Mouse (Mus musculus) mouse embryonic stem cell (cell line): Measurements from ENCODE around the gene Foxd1.

Experiments used
- in situ Hi-C, 2 experiments: fragments of 300-500 bp; cut with MboI; formaldehyde crosslinking; loops; 1 replicate in 1 of 2; 3 replicates in 1 of 2; pipeline ENCODE4 v1.14.3; 2019 to 2020; ENCODE audit warnings: low sequenced_read_pairs in 2 of 2, low pct_unique_long_range_greater_than_20kb in 1 of 2, mixed read lengths in 1 of 2; ENCODE audit not compliant: unreplicated experiment in 1 of 2

The Foxd1 gene

GRCm38 (mm10) chr13:98352381-98352975 lies 1.6 kb upstream of the Foxd1 start:
- in situ Hi-C loops: no loop called here

- in situ Hi-C loops: no loop called here
Observed at GRCm38 (mm10) chr13:98353709-98354089, 343 bp upstream of the Foxd1 start.

DNA sequence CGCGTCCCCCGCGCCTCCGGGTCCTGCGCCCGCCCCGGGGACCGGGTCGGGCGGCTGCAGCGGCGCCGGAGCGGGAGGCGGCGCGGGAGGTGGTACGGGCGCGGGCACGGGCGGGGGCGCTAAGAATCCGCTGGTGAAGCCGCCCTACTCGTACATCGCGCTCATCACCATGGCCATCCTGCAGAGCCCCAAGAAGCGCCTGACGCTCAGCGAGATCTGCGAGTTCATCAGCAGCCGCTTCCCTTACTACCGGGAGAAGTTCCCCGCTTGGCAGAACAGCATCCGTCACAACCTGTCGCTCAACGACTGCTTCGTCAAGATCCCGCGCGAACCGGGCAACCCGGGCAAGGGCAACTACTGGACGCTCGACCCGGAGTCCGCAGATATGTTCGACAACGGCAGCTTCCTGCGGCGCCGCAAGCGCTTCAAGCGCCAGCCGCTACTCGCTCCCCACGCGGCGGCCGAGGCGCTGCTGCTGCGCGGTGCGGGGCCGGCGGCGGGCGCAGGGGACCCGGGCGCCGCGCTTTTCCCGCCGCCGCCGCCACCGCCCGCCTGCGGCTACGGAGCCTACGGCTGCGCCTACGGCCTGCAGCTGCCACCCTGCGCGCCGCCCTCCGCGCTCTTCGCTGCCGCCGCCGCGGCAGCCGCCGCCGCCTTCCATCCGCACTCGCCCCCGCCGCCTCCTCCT lies 973 bp downstream of the Foxd1 start:
- in situ Hi-C loops: no loop called here

DNA sequence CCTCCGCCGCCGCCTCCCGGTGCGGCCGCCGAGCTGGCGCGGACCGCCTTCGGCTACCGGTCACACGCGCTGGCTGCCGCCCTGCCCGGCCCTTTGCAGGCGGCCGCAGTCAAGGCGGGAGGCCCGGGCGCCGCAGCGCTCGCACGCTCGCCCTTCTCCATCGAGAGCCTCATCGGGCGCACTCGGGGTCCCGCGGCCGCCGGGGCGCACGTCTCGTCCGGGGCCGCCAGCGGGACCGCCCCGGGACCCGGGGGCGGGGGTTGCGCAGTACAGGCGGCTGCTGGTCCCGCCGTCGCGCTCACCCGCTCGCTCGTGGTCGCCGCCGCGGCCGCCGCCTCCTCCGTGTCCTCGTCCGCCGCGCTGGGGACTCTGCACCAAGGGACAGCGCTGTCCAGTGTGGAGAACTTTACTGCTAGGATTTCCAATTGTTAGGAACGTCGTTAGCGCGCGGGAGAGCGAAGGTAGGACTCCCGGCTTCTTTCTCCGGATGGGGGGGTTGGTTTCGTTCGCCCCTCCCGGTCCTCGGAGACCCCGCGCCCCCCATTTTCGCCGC lies 1.6 kb downstream of the Foxd1 start:
- in situ Hi-C loops: no loop called here

- in situ Hi-C loops: no loop called here
Observed at GRCm38 (mm10) chr13:98356176-98356972, 2.3 kb downstream of the Foxd1 start.

- in situ Hi-C loops: no loop called here
Observed at GRCm38 (mm10) chr13:98356973-98357425, 3.0 kb downstream of the Foxd1 start.

DNA sequence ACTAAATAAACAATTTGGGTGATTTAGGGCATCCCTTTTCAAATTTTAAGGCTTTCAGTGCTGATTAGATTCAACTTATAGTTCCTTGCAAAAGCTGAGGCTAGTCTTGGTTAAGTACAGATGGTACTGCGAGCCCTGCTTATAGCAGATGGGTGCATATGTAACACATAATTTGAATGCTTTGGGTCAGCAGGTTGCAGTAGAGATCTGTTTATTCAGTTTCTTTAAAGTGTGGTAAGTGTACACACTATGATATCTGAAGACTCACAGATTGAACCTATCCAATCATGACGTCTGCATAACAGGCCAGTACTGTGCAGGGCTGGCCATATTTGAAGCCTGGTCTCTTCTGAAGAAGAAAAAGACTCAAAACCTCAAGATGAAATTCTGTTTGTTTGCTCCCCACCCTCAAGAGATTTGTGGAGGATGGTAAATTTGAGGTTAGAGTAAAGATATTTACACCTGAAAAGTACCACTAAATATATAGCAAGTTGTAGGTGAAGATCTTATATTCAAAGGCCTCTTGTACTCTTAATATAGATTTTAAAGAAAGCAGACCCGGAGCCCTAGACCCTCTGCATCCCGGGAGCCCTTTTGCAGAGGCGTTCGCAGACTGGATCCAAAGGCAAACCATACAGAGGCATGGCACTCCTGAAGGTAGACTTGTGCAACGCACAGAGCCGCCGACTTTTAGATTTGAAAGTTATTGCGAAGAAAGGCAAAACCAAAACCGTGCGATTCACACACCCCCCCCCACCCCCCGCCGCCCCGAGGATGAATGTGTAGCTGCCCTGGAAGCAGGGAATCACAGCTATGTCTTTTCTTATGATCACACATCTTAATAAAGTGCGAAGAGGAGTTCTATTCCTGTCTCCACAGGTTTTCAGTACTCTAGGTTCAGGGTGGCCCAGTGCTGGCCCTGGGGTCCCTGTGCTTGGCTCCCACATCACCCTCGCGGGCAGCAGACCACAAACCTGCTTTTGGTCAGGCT lies 3.7 kb downstream of the Foxd1 start:
- in situ Hi-C loops: no loop called here

DNA sequence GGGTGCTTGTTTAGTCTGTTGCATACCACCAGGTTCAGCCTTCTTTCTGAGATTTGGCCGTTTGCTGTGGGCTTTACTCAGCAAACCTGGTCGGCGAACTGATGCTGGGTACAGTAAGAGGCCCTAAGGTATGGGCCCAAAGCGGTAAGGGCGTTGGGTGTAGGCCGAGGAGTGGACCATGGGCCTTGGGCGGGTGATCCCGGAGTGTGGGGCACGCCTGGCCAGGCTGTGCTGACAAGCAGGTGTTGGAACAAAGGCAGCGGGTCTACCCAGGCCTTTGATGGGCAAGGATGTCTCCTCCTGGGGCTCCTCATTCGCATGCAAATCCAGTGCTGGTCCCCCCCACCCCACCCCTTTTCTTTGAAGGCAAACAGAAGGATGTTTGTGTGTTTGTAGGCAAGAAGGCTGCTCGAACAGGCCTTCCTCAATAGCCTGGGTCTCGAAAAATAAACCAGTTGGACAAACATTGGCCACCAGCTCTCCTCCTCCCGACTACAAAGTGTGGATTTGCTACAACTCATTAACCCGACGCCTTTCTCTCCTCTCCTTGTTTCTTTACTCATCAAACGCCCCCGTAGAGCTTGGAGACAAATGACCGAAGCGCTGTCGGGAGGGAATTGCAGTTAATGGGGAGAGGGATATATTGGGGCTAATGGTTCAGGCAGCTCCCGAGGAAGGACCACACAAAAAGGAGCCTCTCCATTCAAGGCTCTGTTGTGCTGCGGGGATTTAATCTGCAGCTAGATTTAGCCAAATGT lies 4.6 kb downstream of the Foxd1 start:
- in situ Hi-C loops: no loop called here

DNA sequence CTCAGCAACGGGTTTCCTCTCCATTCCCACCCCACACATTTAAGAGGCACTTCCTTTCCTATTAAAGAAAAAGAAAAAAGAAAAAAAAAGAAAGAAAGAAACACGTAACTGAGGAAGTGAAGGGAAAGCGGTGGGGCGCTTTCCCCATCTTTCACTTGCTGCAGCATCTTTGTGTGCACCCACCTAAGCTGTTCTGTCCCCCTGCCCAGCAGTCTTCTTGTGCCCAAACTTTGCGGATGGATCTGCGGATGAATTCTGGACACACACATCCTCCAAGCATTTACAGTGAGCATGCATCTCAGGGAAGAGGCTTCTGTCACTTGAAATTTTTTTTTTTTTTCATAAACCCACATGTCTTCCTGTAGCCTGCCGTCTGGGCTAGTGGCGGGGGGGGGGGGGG lies 5.3 kb downstream of the Foxd1 start:
- in situ Hi-C loops: no loop called here

- in situ Hi-C loops: no loop called here
Observed at GRCm38 (mm10) chr13:98360391-98360790, 6.3 kb downstream of the Foxd1 start.

DNA sequence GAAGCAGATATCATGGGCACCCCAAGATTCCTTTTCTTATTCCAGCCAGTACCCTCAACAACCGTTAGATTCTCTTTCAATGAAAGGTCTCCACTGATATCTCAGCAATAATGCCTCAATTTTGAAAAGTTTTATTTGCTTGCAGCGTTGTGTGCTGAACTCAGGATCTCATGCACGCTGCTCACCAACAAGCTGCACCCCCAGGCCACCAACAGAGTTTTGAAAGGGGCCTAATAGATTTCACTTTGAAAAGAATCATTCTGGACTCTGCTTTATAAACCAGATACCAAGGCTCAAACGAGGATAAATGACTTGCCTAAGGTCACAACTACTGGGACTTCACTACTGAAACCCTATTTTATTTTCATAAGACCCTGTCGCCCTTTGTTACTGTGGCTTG lies 7.1 kb downstream of the Foxd1 start:
- in situ Hi-C loops: no loop called here

DNA sequence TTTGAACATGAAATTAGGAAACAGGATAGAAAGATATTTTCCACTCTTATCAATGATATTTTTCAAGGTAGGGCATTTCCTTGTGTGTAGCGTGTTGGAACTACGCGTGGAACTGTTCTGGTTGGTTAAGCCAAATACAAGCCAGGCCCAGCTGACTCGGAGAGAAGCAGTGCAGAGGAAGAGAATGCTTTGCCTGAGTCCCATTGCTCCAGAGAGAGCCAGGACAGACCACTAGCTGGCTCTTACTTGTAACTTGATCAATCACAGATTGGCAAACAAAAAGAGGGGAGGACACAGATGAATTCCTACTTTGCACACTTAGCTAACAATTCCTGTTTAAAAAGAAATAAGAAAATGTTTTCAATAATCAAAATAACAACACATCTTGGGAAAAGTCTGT lies 9.0 kb downstream of the Foxd1 start:
- in situ Hi-C loops: no loop called here

DNA sequence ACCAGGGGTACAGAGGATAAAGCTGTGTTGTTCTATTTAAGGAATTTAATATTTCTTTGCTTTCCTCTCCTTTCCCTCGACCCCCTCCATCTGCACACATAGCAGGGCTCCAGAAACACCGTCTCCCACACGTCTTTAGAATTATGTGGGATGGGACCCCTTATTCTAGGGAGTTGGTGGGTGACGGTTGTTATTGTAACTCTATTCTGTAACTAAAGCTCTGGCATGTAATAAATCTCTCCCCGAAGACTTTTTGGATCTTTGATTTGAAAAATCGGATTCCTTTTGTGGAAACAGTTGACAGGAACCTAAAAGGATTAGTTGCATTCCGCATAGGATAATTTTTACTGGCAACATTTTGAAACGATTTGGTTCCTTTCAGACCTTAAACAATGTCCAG lies 11.0 kb downstream of the Foxd1 start:
- in situ Hi-C loops: no loop called here

DNA sequence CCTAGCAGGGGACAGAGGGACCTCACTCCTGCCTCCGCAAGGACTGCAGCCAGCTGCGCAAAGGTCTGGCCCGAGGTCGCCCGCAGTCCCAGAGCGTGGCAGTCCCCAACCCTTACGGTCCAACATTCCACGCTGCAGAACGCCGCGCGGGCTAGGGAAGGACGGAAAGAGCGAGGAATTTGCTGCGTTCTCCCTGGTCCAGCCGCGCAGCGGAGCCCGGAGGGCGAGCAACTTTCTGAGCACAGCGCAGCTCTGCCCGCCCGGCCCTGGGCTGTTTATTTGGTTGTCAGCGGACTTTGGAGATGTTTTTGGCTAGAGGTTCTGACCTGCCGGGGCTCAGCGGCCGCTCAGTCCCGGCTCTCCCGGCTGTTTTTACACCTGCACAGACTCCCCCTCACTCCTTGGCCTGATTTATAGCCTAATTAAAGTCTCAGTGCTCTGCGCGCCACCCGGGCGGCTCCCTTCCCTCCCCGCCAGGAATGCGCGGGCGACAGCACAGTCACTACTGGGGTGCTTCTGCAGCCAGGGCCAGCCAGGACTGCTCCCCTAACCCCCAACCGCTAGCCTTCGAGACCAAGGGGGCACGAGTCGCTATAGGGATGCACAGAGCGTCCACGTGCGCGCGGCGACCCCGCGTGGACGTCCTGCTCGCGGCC lies 11.9 kb downstream of the Foxd1 start:
- in situ Hi-C loops: no loop called here

DNA sequence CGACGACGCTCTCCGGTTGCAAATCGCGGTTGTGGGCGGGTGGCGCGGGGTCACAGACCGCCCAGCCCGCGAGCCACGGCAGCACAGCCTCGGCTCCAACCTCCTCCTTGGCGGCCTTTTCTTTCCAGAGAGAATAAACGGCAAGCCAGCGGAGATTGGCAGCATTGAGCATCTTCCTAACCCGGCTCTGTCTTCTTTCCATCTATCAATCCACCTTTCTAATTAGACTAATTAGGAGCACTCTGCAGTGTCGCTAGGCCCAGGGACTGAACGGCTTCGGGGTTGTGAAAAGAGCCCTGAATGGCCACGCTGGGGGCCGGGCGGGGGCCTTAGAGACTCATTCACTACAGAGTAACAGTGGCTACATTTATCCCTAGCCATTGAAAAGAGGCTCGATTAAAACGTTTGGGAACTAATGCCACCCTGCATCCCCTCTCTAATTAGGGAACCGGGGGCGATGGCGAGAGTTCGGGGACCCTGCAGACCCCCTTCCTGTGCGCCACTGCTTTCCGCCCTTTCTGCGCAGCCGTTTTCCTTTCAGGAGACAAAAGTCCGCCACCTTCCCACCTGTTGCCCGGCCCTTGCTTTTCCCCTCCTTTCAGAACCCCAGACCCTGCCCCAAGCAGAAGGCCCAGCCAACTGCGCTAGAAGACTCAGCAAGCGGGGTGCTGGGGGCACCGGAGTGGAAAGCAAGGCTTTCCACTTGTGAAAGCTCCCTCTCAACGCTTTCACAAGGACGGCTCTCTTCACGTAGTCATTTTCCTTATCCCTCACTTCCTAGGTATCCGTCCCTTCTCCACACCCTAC lies 12.6 kb downstream of the Foxd1 start:
- in situ Hi-C loops: no loop called here

DNA sequence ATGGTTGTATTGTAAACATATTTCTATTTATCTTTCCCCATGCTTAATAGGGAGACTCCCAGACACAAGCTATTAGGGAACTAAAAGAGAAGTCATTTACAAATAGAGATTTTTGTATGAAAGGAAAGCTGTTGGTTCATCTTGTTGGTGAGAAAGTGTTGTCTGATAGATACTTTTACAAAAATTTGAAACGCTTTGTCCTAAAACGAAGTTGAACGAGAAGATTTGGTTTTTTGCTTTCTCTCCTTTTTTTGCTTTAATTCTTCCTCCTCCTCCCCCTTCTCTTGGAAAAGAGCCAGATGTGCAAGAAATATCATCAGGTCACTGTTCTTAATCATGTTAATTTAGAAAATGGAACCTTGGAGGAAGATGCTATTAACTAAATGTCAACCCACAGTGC lies 13.6 kb downstream of the Foxd1 start:
- in situ Hi-C loops: no loop called here
